Mouse (Mus musculus): ENCODE measurements at regions not wholly inside any gene's neighbourhood (a gene's known extent, or its start where the extent isn't known, plus 50 kb on each side); places are given as distances from the start of the nearest gene placed in this dataset.

GRCm38 (mm10) chr6:140239356-140239755, 184.5 kb upstream of the Plekha5 start:
- TF ChIP-seq POLR2A (IDR thresholded peaks at IDR 0.05; ENCODE audit: extremely low read depth, insufficient read depth, low read length) (no peak), CTCF (IDR thresholded peaks at IDR 0.05; ENCODE audit: low read depth, low read length) (no peak)
